10 mouse cellular contexts compared by ENCODE assay signal in the genomic region with DNA sequence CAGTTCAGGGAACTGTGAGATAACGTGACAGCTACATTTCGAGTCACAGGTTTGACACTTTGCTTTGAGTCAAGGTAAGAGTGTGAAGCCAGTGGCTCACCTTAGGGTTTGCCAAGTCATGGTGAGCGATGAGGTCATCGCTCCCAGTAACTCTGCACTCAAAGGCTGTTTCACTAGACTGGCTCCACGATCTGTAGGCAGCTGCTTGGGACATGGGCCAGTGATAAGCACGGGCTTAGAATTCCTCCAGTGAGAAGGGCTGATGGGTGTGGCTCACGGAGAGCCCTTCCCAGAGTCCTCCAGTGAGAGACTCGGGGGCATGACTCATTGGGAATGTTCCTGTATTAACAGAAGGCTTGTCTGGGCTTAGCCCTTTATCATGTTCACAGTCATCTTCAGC. TPM values are rescaled to one million over a fixed set of nuclear protein-coding genes. Genes with fewer than 3 reads are reported as not detected.
DNase-seq lines count a peak whose midpoint lies in the region; ATAC-seq and TF ChIP-seq lines count a peak whose summit lies in the region.
"Had no signal": no experiment of that assay in that cellular context is flagged by ENCODE, and none has a peak within 500 bp of the region (broad histone marks: within the 10 kb centered on the region; RNA-seq: fewer than 3 reads in every experiment).

No protein-coding gene starts in this region.

- no peak overlapping the region for H3K9ac ChIP-seq in intestine, embryonic 16.5 days (ENCODE audit: low read depth, low read length)
- no peak overlapping the region for H3K9ac ChIP-seq in forebrain, postnatal 0 days

- peak; percentile 65 for DNase-seq in WW6 (ENCODE audit: low read depth, low spot score)
- DNase-seq in cerebellum, postnatal 4 days (ENCODE audit: low spot score in 2 of 2), result no peak
- no peak for DNase-seq in gastrocnemius, postnatal 25 days
- DNase-seq in forebrain, postnatal 0 days, result no peak
- DNase-seq: kidney, postnatal 25 days; thymus, adult 2 months had no signal

- peaks cover 11% of the 10 kb centered on the region for H3K4me1 ChIP-seq in embryonic fibroblast, embryonic 13.5 days (ENCODE audit: control insufficient read depth, insufficient read depth, low read length)
- H3K4me1 ChIP-seq in intestine, embryonic 16.5 days (ENCODE audit: control insufficient read depth, insufficient read depth, low read length), result no peaks in the 10 kb centered on the region
- no peaks in the 10 kb centered on the region for H3K4me1 ChIP-seq in forebrain, postnatal 0 days (ENCODE audit: insufficient read depth)

- H3K4me3 ChIP-seq in embryonic fibroblast, embryonic 13.5 days (ENCODE audit: insufficient read depth, low read length), result no peak overlapping the region
- H3K4me3 ChIP-seq in intestine, embryonic 16.5 days (ENCODE audit: low read length), result no peak overlapping the region
- no peak overlapping the region for H3K4me3 ChIP-seq in forebrain, postnatal 0 days (ENCODE audit: low read depth, low read length)

- TF ChIP-seq POLR2A in embryonic fibroblast, embryonic 13.5 days (IDR thresholded peaks at IDR 0.05; ENCODE audit: low read depth, low read length), result peak; percentile 51

- H3K4me2 ChIP-seq in intestine, embryonic 16.5 days (ENCODE audit: low read depth, low read length), result no peak overlapping the region
- H3K4me2 ChIP-seq in forebrain, postnatal 0 days (ENCODE audit: low read depth), result no peak overlapping the region

- no peak for TF ChIP-seq CTCF in embryonic fibroblast, embryonic 13.5 days (IDR thresholded peaks at IDR 0.05; ENCODE audit: borderline replicate concordance, insufficient read depth, low read length)
- TF ChIP-seq CTCF in forebrain, postnatal 0 days (IDR thresholded peaks at IDR 0.05; ENCODE audit: low read depth), result no peak

- peak overlapping the region; percentile 93 for H3K27ac ChIP-seq in embryonic fibroblast, embryonic 13.5 days (ENCODE audit: insufficient read depth, low read length)
- no peak overlapping the region for H3K27ac ChIP-seq in intestine, embryonic 16.5 days (ENCODE audit: low read length)
- H3K27ac ChIP-seq in forebrain, postnatal 0 days (ENCODE audit: low read depth, low read length), result no peak overlapping the region

- WGBS in intestine, embryonic 16.5 days, result 73% methylated on average over 8 of the region's 8 CpGs
- 94% methylated on average over 8 of the region's 8 CpGs for WGBS in forebrain, postnatal 0 days

- no peaks in the 10 kb centered on the region for H3K27me3 ChIP-seq in intestine, embryonic 16.5 days (replicated peaks; ENCODE audit: control insufficient read depth, insufficient read depth, low read length)
- H3K27me3 ChIP-seq in forebrain, postnatal 0 days (ENCODE audit: insufficient read depth, low read length), result no peaks in the 10 kb centered on the region

- ATAC-seq in intestine, embryonic 16.5 days, result peak; percentile 91
- ATAC-seq in megakaryocyte-erythroid progenitor cell, adult 5-6 weeks (replicated peaks; ENCODE audit: low FRiP score, low TSS enrichment, poor library complexity, severe bottlenecking), result 0 out of 2 replicates have a peak, but pooled peaks have one; percentile 13
- ATAC-seq in forebrain, postnatal 0 days, result no peak

- H3K9me3 ChIP-seq in intestine, embryonic 16.5 days (ENCODE audit: control insufficient read depth, low read length), result no peaks in the 10 kb centered on the region
- H3K9me3 ChIP-seq in forebrain, postnatal 0 days (ENCODE audit: low read length), result no peaks in the 10 kb centered on the region

- no peaks in the 10 kb centered on the region for H3K36me3 ChIP-seq in intestine, embryonic 16.5 days (ENCODE audit: control insufficient read depth, insufficient read depth, low read length)
- no peaks in the 10 kb centered on the region for H3K36me3 ChIP-seq in forebrain, postnatal 0 days (ENCODE audit: insufficient read depth)

RNA-seq across cellular contexts. Expression of gene Pbx4, which starts 16.7 kb away (rescaled TPM):
- polyA plus RNA-seq in embryonic fibroblast, embryonic 13.5 days (2011; ENCODE audit: insufficient read length, low read depth, missing spikeins), result 2.5 and 3.6 TPM in 2 replicates
- polyA plus RNA-seq in intestine, embryonic 16.5 days (2015; fragmentation: Nextera tagmentation; extraction: Ambion mirVana), result 2.7 and 2.9 TPM in 2 replicates
- total RNA-seq in megakaryocyte-erythroid progenitor cell, adult 5-6 weeks (2014; fragmentation: Nextera tagmentation), result 65.9 and 72.8 TPM in 2 replicates
- 20.7 and 33.7 TPM in 2 replicates for total RNA-seq in megakaryocyte-erythroid progenitor cell, adult 5-6 weeks (2017)
- not detected for total RNA-seq in gastrocnemius, postnatal 25 days (2021)
- total RNA-seq in forebrain, postnatal 0 days (2014; rRNA removed), result 23.3 and 38.8 TPM in 2 replicates
- polyA plus RNA-seq in forebrain, postnatal 0 days (2015; fragmentation: Nextera tagmentation; extraction: Ambion mirVana), result 90.8 and 92.8 TPM in 2 replicates

RNA-seq across cellular contexts. Expression of gene Lpar2, which starts 26.7 kb away (rescaled TPM):
- 2.9 and 4.0 TPM in 2 replicates for polyA plus RNA-seq in embryonic fibroblast, embryonic 13.5 days (2011; ENCODE audit: insufficient read length, low read depth, missing spikeins)
- polyA plus RNA-seq in intestine, embryonic 16.5 days (2015; fragmentation: Nextera tagmentation; extraction: Ambion mirVana), result 0.26 and 0.32 TPM in 2 replicates
- 2.1 and 2.4 TPM in 2 replicates for total RNA-seq in megakaryocyte-erythroid progenitor cell, adult 5-6 weeks (2014; fragmentation: Nextera tagmentation)
- 0.28 and 0.38 TPM in 2 replicates for total RNA-seq in megakaryocyte-erythroid progenitor cell, adult 5-6 weeks (2017)
- total RNA-seq in gastrocnemius, postnatal 25 days (2021), result under 1 TPM; 0.05 to 0.08 TPM
- total RNA-seq in forebrain, postnatal 0 days (2014; rRNA removed), result 5.6 and 6.1 TPM in 2 replicates
- polyA plus RNA-seq in forebrain, postnatal 0 days (2015; fragmentation: Nextera tagmentation; extraction: Ambion mirVana), result 0.38 and 0.45 TPM in 2 replicates

RNA-seq across cellular contexts. Expression of gene Cilp2, which starts 38.5 kb away (rescaled TPM):
- not detected in 2 replicates for polyA plus RNA-seq in embryonic fibroblast, embryonic 13.5 days (2011; ENCODE audit: insufficient read length, low read depth, missing spikeins)
- polyA plus RNA-seq in intestine, embryonic 16.5 days (2015; fragmentation: Nextera tagmentation; extraction: Ambion mirVana), result 0.51 and 0.53 TPM in 2 replicates
- total RNA-seq in megakaryocyte-erythroid progenitor cell, adult 5-6 weeks (2014; fragmentation: Nextera tagmentation), result not detected in 2 replicates
- not detected in 2 replicates for total RNA-seq in megakaryocyte-erythroid progenitor cell, adult 5-6 weeks (2017)
- 10 to 100 TPM in 1 of 2 experiments, 1 to 10 TPM in 1; 4.0 to 13.6 TPM for total RNA-seq in gastrocnemius, postnatal 25 days (2021)
- 13.5 and 13.8 TPM in 2 replicates for total RNA-seq in forebrain, postnatal 0 days (2014; rRNA removed)
- 9.5 and 10.1 TPM in 2 replicates for polyA plus RNA-seq in forebrain, postnatal 0 days (2015; fragmentation: Nextera tagmentation; extraction: Ambion mirVana)
- total RNA-seq: common myeloid progenitor, adult 5-6 weeks had no signal

RNA-seq across cellular contexts. Expression of gene Gmip, which starts 40.5 kb away (rescaled TPM):
- polyA plus RNA-seq in embryonic fibroblast, embryonic 13.5 days (2011; ENCODE audit: insufficient read length, low read depth, missing spikeins), result 13.5 and 15.9 TPM in 2 replicates
- polyA plus RNA-seq in intestine, embryonic 16.5 days (2015; fragmentation: Nextera tagmentation; extraction: Ambion mirVana), result 8.2 and 13.5 TPM in 2 replicates
- total RNA-seq in megakaryocyte-erythroid progenitor cell, adult 5-6 weeks (2014; fragmentation: Nextera tagmentation), result 15.1 and 65.6 TPM in 2 replicates
- total RNA-seq in megakaryocyte-erythroid progenitor cell, adult 5-6 weeks (2017), result 7.6 and 28.5 TPM in 2 replicates
- total RNA-seq in gastrocnemius, postnatal 25 days (2021), result 1 to 10 TPM; 1.8 to 3.8 TPM
- total RNA-seq in forebrain, postnatal 0 days (2014; rRNA removed), result 47.4 and 47.6 TPM in 2 replicates
- 33.2 and 35.0 TPM in 2 replicates for polyA plus RNA-seq in forebrain, postnatal 0 days (2015; fragmentation: Nextera tagmentation; extraction: Ambion mirVana)

RNA-seq across cellular contexts. Expression of gene Tssk6, which starts 53.0 kb away (rescaled TPM):
- 0.39 and 0.50 TPM in 2 replicates for polyA plus RNA-seq in embryonic fibroblast, embryonic 13.5 days (2011; ENCODE audit: insufficient read length, low read depth, missing spikeins)
- 2.8 TPM in 2 replicates for polyA plus RNA-seq in intestine, embryonic 16.5 days (2015; fragmentation: Nextera tagmentation; extraction: Ambion mirVana)
- 1.4 TPM in 1 of 2 replicates, not detected in the other for total RNA-seq in megakaryocyte-erythroid progenitor cell, adult 5-6 weeks (2014; fragmentation: Nextera tagmentation)
- total RNA-seq in megakaryocyte-erythroid progenitor cell, adult 5-6 weeks (2017), result 0.15 TPM in 1 of 2 replicates, not detected in the other
- total RNA-seq in gastrocnemius, postnatal 25 days (2021), result not detected
- total RNA-seq in forebrain, postnatal 0 days (2014; rRNA removed), result 0.95 TPM in 1 of 2 replicates, not detected in the other
- polyA plus RNA-seq in forebrain, postnatal 0 days (2015; fragmentation: Nextera tagmentation; extraction: Ambion mirVana), result 2.9 and 4.1 TPM in 2 replicates
- total RNA-seq: common myeloid progenitor, adult 5-6 weeks had no signal

Comparison
In these comparisons a context has a peak if more than half of its experiments do, and no peak if none do; other contexts are left out.
1. RNA of gene Pbx4, which starts 16.7 kb away (total RNA-seq): 20.7 to 72.8 TPM in megakaryocyte-erythroid progenitor cell, adult 5-6 weeks and 23.3 to 38.8 TPM in forebrain, postnatal 0 days; not detected in gastrocnemius, postnatal 25 days; every median in the first group is over 10 times any median in the second.
2. RNA of gene Cilp2, which starts 38.5 kb away (total RNA-seq): 13.5 to 13.8 TPM in forebrain, postnatal 0 days and 4.0 to 13.6 TPM in gastrocnemius, postnatal 25 days; not detected in megakaryocyte-erythroid progenitor cell, adult 5-6 weeks; every median in the first group is over 4 times any median in the second.